Mouse (Mus musculus) naive thymus-derived CD4-positive, alpha-beta T cell, adult 5 months (primary cell): Measurements from ENCODE around the gene Rarg. TPM values are rescaled to one million over a fixed set of nuclear protein-coding genes. Genes with fewer than 3 reads are reported as not detected.

ENCODE experiments used
- polyA plus RNA-seq: library from polyadenylated mRNA; unstranded; fragments of 100-300 nt; shearing (Covaris generic); gene quantifications from one replicate; pipeline ENCODE4 v1.2.1, GENCODE M21; 2017

The Rarg gene
- 5.5 TPM for polyA plus RNA-seq

DNA sequence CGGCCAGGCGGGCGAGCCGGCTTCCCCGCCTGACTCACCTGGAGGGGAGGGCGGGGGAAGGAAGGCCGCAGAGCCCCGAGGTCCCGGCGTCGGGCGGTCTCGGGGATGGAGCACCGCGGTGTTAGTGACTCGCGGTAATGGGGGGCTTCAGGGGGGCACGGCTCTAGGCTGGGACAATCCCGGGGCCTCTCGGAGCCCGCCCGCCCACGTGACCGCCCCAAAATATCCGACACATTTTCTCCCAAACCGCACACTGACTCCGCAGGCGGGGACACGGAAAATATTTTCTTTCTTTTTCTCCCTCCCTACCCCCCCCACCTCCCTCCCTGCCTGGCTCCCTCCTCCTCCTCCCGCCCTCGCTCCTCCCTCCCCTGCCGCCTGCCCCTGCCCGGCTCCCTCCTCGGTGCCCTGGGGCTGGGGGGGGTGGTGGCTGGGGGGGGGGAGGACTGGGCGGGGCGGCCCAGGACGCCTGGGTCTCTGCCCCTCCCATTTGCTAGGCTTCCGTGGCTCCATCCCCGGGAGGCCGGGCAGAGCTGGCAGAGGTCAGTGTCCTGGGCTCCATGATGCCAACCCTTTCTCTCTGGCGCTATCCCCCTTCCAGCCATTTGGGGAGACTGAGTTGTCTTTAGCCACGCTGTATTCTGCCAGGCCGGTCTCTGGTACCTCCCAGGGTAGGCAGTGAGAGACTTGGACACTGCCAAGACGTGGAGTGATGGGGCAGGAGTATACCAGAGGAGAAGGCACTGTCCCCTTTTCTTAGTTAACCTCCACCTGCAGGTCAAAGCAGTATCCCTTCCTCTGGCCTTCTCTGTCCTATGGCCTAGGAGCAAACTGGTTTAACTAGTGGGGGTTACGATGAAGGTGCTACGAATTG, at the start of gene Rarg:
Gene Rarg, minus strand, starts transcription at position 316 of the 874 bp plus-strand sequence.

DNA sequence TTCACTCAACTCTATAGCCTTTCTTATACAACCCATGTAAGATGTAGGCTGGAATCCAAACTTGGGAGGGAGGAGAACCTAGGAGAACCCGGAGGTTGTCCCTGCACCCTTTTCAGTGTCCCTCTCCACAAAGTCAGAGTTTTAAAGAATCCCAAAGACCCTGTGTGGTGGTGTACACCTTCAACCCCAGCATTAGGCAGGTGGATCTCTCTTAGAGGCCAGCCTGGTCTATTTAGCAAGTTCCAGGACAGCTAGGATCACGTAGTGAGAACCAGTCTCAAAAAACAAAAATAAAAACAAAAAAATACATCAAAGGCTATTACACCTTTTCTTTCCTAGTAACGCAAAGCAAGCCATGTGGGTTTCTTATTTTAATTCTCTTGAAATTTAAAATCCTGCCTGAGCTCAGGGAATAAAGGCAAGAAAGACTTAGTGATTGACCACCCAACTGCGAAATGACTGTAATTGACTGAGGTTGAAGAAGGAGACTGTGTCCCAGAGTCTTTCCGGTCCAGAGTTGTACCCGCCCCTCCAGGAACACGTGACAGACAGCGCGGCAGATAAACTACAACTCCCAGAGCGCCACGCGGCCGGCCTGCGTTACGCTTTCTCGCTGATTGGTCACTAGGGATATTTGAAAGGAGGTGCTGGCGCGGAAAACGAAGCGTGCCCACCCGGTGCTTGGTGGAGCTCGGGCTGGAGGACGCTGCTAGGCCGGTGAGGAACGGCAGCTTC, 38.5 kb upstream of the Rarg start, which contains the start of gene Espl1:
Gene Espl1, plus strand, starts transcription at position 634 of the 735 bp plus-strand sequence.

DNA sequence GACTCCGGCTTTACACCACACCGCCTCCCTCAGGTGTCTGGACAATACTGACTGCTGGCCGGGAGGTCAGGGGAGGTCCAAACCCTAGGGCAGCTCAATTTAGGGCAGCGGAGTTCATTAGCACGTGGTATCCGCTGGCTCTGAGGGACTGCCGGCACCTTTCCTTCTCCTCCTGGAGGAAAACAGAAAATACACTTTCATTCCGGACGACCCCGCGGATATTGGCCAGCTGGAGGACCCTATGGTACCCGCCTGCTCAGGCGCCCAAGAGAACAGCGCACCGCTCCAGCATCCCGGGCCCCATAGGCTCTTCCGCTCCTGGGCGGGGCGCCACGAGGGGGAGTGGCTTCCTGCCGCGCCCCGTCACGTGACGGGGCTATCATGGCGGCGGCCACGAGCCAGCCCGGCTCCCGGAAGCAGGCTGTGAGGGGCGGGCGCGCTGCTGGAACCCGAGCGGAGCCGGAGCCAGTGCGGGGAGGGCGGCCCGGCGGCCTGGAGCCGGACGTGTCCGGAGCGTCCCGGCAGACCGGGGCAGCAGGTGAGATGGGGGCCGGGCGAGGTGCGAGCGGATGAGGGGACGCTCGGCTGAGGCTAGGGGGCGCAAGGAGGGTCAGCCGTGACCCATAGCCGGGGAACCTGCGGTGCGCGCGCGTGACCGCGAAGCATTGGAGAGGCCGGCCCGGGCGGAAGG, 21.9 kb upstream of the Rarg start, which contains the start of gene Mfsd5:
Gene Mfsd5, plus strand, starts transcription at position 363 of the 691 bp plus-strand sequence.

GRCm38 (mm10) chr15:102270274-102270960, 13.1 kb upstream of the Rarg start, which contains the start of gene Gm9918:
Gm9918 (plus strand) TSS chr15:102270563.

DNA sequence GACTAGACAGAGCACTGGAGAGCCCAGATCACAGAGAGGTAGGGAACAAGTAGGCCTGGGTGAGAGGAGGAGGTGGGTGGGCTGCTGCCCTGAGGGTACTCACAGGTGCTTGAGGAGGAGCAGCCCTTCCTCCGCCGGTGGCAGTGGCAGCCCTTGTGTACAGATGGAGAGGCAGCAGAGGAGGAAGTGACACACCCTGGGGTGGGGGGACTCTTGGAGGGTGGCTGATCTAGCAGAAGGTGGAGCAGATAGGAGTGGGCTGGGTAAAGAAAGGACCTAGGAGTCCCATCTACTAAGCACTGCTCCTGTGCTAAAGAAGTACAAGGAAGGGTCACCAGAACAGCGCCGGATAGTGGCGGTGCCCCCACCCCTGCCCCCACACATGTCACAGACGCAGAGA, 25.6 kb downstream of the Rarg start, which contains the start of gene Itgb7:
Gene Itgb7, minus strand, starts transcription at position 197 of the 400 bp plus-strand sequence.

GRCm38 (mm10) chr15:102204674-102205505, 52.4 kb downstream of the Rarg start, which contains the start of gene Csad:
Csad (minus strand) TSS chr15:102204724.

DNA sequence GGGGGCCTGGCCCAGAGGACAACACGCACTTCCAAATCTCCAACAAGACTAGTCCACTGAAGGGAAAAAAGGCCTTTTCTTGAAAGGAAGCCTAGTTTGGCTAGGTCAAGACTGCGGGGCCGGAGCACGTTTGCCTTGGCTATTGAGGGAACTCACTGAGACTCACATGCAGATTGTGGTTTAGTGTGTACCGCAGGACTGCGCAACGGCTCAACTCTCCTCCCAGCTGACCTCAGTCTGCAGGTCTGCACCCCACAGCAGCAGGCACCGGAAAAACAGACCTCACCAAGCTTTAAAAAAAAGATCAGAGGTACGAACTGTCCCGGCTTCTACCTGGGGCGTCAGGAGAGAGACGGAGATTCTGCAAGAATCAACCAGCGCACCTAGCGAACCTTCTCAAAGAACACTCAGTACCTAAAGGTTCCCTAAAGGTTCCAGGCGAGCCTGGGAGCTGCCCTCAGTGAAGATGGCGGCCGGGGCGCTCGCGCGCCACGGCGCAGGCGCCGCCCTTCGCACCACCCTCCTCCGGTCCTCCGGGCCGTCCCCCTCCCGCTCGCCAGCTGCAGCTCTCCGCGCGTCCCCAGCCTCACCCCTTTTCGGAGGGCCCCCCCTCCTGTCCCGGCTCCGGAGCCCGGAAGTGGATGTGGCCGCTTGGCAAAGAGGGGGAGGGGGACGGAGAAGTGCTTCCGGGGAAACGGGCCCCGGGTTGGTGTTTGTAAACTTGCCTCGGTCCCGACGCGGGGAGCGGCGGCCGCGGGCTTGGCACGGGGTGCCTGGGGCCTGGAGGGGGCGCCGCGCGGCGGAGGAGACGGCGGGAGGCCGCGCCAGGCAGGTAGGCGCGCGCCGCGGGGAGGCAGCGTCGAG, 54.1 kb downstream of the Rarg start, which contains the start of gene Zfp740:
Gene Zfp740, plus strand, starts transcription at position 279 of the 864 bp plus-strand sequence.

Other genes starting within 250 kb of the Rarg start
- not detected for gene Krt18, start 229.3 kb downstream of the Rarg start, polyA plus RNA-seq
- gene Eif4b, start 183.7 kb downstream of the Rarg start, polyA plus RNA-seq, result 119 TPM
- gene Tns2, start 157.1 kb downstream of the Rarg start, polyA plus RNA-seq, result not detected
- 30.0 TPM for gene Spryd3, start 121.3 kb downstream of the Rarg start, polyA plus RNA-seq
- gene Igfbp6, start 113.2 kb downstream of the Rarg start, polyA plus RNA-seq, result 0.31 TPM
- gene Soat2, start 107.0 kb downstream of the Rarg start, polyA plus RNA-seq, result not detected
- 135 TPM for gene Zfp740, start 54.3 kb downstream of the Rarg start, polyA plus RNA-seq
- 13.8 TPM for gene Csad, start 52.8 kb downstream of the Rarg start, polyA plus RNA-seq
- gene Itgb7, start 25.6 kb downstream of the Rarg start, polyA plus RNA-seq, result 903 TPM
- not detected for gene Gm9918, start 13.0 kb upstream of the Rarg start, polyA plus RNA-seq
- gene Mfsd5, start 21.9 kb upstream of the Rarg start, polyA plus RNA-seq, result 34.6 TPM
- not detected for gene Espl1, start 38.7 kb upstream of the Rarg start, polyA plus RNA-seq
- gene Pfdn5, start 68.6 kb upstream of the Rarg start, polyA plus RNA-seq, result 462 TPM
- gene Myg1, start 74.2 kb upstream of the Rarg start, polyA plus RNA-seq, result 47.0 TPM
- 49.0 TPM for gene Aaas, start 93.3 kb upstream of the Rarg start, polyA plus RNA-seq
- gene Sp7, start 109.7 kb upstream of the Rarg start, polyA plus RNA-seq, result not detected
- gene Sp1, start 148.6 kb upstream of the Rarg start, polyA plus RNA-seq, result 19.8 TPM
- not detected for gene Amhr2, start 187.8 kb upstream of the Rarg start, polyA plus RNA-seq
- 106 TPM for gene Prr13, start 201.5 kb upstream of the Rarg start, polyA plus RNA-seq
- gene Pcbp2, start 213.0 kb upstream of the Rarg start, polyA plus RNA-seq, result 141 TPM
- gene Gm10337, start 246.2 kb upstream of the Rarg start, polyA plus RNA-seq, result not detected